15 mouse cellular contexts compared by ENCODE assay signal in genomic region chr7:24211343-24211742, GRCm38 (mm10). TPM values are rescaled to one million over a fixed set of nuclear protein-coding genes. Genes with fewer than 3 reads are reported as not detected.
DNase-seq lines count a peak whose midpoint lies in the region; ATAC-seq lines count a peak whose summit lies in the region.
"Had no signal": no experiment of that assay in that cellular context is flagged by ENCODE, and none has a peak within 500 bp of the region (broad histone marks: within the 10 kb centered on the region; RNA-seq: fewer than 3 reads in every experiment).

Gene Zfp111, minus strand, starts transcription at chr7:24211443.

- no peak within 1 kb of the TSS for H3K4me2 ChIP-seq in neural tube, embryonic 11.5 days (ENCODE audit: low read depth)
- no peak within 1 kb of the TSS for H3K4me2 ChIP-seq in neural tube, embryonic 15.5 days
- H3K4me2 ChIP-seq: liver, embryonic 15.5 days; stomach, embryonic 15.5 days had no signal

- no peaks in the 10 kb centered on the region for H3K9me3 ChIP-seq in neural tube, embryonic 11.5 days (ENCODE audit: control insufficient read depth, low read length)
- peaks cover 3% of the 10 kb centered on the region; the same call in 1 of the 2 replicates for H3K9me3 ChIP-seq in neural tube, embryonic 15.5 days (replicated peaks)
- H3K9me3 ChIP-seq: liver, embryonic 15.5 days; stomach, embryonic 15.5 days had no signal

- no peaks in the 10 kb centered on the region for H3K4me1 ChIP-seq in neural tube, embryonic 11.5 days (ENCODE audit: control insufficient read depth, insufficient read depth, low read length)
- peaks cover 14% of the 10 kb centered on the region for H3K4me1 ChIP-seq in neural tube, embryonic 15.5 days

- H3K27ac ChIP-seq in neural tube, embryonic 11.5 days (ENCODE audit: low read depth, low read length), result no peak within 1 kb of the TSS
- no peak within 1 kb of the TSS for H3K27ac ChIP-seq in neural tube, embryonic 15.5 days (replicated peaks)
- H3K27ac ChIP-seq: hindbrain, postnatal 0 days; kidney, postnatal 0 days; liver, embryonic 15.5 days; stomach, embryonic 15.5 days had no signal

- no peak for DNase-seq in adrenal gland, postnatal 4 days (ENCODE audit: low spot score in 2 of 2)
- DNase-seq in adrenal gland, postnatal 25 days, result no peak
- no peak for DNase-seq in layer of hippocampus, postnatal 36 days
- no peak for DNase-seq in layer of hippocampus, postnatal 25 days (ENCODE audit: extremely low spot score in 1 of 2, low spot score in 1 of 2)
- DNase-seq in neural tube, embryonic 11.5 days (ENCODE audit: low spot score), result no peak
- DNase-seq in liver, result no peak
- no peak for DNase-seq in heart, adult 8-10 months (ENCODE audit: low spot score)
- DNase-seq: adrenal gland, postnatal 10 days; cerebellum, postnatal 25 days had no signal

- ATAC-seq in neural tube, embryonic 11.5 days (ENCODE audit: insufficient read depth, low FRiP score, low TSS enrichment), result no peak
- ATAC-seq in neural tube, embryonic 15.5 days (ENCODE audit: low FRiP score), result no peak
- ATAC-seq: hindbrain, postnatal 0 days had no signal

- WGBS in neural tube, embryonic 11.5 days, result 81% methylated on average over 5 of the region's 5 CpGs
- 83% methylated on average over 5 of the region's 5 CpGs for WGBS in neural tube, embryonic 15.5 days

- no peak within 1 kb of the TSS for H3K9ac ChIP-seq in neural tube, embryonic 11.5 days (ENCODE audit: low read length)
- H3K9ac ChIP-seq in neural tube, embryonic 15.5 days (replicated peaks), result no peak within 1 kb of the TSS
- H3K9ac ChIP-seq: liver, embryonic 15.5 days; stomach, embryonic 15.5 days had no signal

- H3K4me3 ChIP-seq in neural tube, embryonic 11.5 days (ENCODE audit: low read depth, low read length), result no peak within 1 kb of the TSS
- H3K4me3 ChIP-seq in neural tube, embryonic 15.5 days (replicated peaks), result no peak within 1 kb of the TSS
- H3K4me3 ChIP-seq: liver, embryonic 15.5 days; megakaryocyte, embryonic 14.5 days; stomach, embryonic 15.5 days had no signal

- no peaks in the 10 kb centered on the region for H3K27me3 ChIP-seq in neural tube, embryonic 11.5 days (ENCODE audit: control insufficient read depth, insufficient read depth, low read length)
- H3K27me3 ChIP-seq in neural tube, embryonic 15.5 days (replicated peaks), result no peaks in the 10 kb centered on the region
- H3K27me3 ChIP-seq: liver, embryonic 15.5 days; stomach, embryonic 15.5 days had no signal

- no peaks in the 10 kb centered on the region for H3K36me3 ChIP-seq in neural tube, embryonic 11.5 days (ENCODE audit: control insufficient read depth, insufficient read depth, low read length)
- H3K36me3 ChIP-seq in neural tube, embryonic 15.5 days, result no peaks in the 10 kb centered on the region
- H3K36me3 ChIP-seq: liver, embryonic 15.5 days; stomach, embryonic 15.5 days had no signal

RNA-seq across cellular contexts. Expression of gene Zfp111, which starts in this region (rescaled TPM):
- total RNA-seq in adrenal gland, postnatal 4 days (2021), result 10 to 100 TPM; 14.2 to 15.7 TPM
- 9.7 and 9.9 TPM in 2 replicates for total RNA-seq in adrenal gland, postnatal 25 days (2021)
- 10 to 100 TPM; 13.7 to 14.7 TPM for total RNA-seq in layer of hippocampus, postnatal 36 days (2021)
- total RNA-seq in layer of hippocampus, postnatal 25 days (2021), result 10 to 100 TPM in 1 of 2 experiments, 1 to 10 TPM in 1; 8.8 to 11.3 TPM
- 11.1 and 12.4 TPM in 2 replicates for polyA plus RNA-seq in neural tube, embryonic 11.5 days (2014; fragmentation: Nextera tagmentation; extraction: Ambion mirVana)
- 5.1 and 5.9 TPM in 2 replicates for polyA plus RNA-seq in neural tube, embryonic 15.5 days (2015; fragmentation: Nextera tagmentation; extraction: Ambion mirVana)
- total RNA-seq in heart, adult 8-10 months (2022), result 1 to 10 TPM; 1.8 to 4.3 (median 3.4) TPM
